Mouse (Mus musculus): ENCODE data around the gene Map4k2. TPM values are rescaled to one million over a fixed set of nuclear protein-coding genes. Genes with fewer than 3 reads are reported as not detected.

Map4k2 gene
- polyA plus RNA-seq, 1 experiment from 2014 or later: 14.3 TPM

- Histone ChIP-seq H3K4me3 (replicated peaks; ENCODE audit: low read depth, low read length) (no peak overlapping the region), H3K4me2 (ENCODE audit: low read length) (no peak overlapping the region), H3K9me3 (ENCODE audit: control insufficient read depth, low read length) (no peaks in the 10 kb centered on the region), H3K27me3 (ENCODE audit: control insufficient read depth, insufficient read depth, low read length) (no peaks in the 10 kb centered on the region), H3K27ac (replicated peaks; ENCODE audit: low read depth, low read length) (no peak overlapping the region), H3K36me3 (ENCODE audit: control insufficient read depth, insufficient read depth, low read length) (peaks cover 35% of the 10 kb centered on the region), H3K4me1 (ENCODE audit: control insufficient read depth, insufficient read depth, low read length) (no peaks in the 10 kb centered on the region), H3K9ac (replicated peaks; ENCODE audit: low read length) (no peak overlapping the region)
- ATAC-seq (ENCODE audit: low FRiP score, low TSS enrichment) (no peak), DNase-seq (no peak)
- WGBS: 90% methylated on average over 5 of the region's 5 CpGs
Measured at GRCm38 (mm10) chr19:6302114-6302513, 38.8 kb upstream of the Map4k2 start.

- no peak for ATAC-seq (ENCODE audit: low FRiP score, low TSS enrichment)
- Histone ChIP-seq H3K9ac (replicated peaks; ENCODE audit: low read length) (no peak overlapping the region), H3K27ac (replicated peaks; ENCODE audit: low read depth, low read length) (no peak overlapping the region), H3K27me3 (ENCODE audit: control insufficient read depth, insufficient read depth, low read length) (no peaks in the 10 kb centered on the region), H3K4me2 (ENCODE audit: low read length) (no peak overlapping the region), H3K36me3 (ENCODE audit: control insufficient read depth, insufficient read depth, low read length) (peaks cover 31% of the 10 kb centered on the region), H3K4me1 (ENCODE audit: control insufficient read depth, insufficient read depth, low read length) (no peaks in the 10 kb centered on the region), H3K9me3 (ENCODE audit: control insufficient read depth, low read length) (no peaks in the 10 kb centered on the region), H3K4me3 (replicated peaks; ENCODE audit: low read depth, low read length) (no peak overlapping the region)
- WGBS: 53% methylated on average over 4 of the region's 4 CpGs
- no peak for DNase-seq
Measured at GRCm38 (mm10) chr19:6302522-6302921, 38.4 kb upstream of the Map4k2 start.

DNA sequence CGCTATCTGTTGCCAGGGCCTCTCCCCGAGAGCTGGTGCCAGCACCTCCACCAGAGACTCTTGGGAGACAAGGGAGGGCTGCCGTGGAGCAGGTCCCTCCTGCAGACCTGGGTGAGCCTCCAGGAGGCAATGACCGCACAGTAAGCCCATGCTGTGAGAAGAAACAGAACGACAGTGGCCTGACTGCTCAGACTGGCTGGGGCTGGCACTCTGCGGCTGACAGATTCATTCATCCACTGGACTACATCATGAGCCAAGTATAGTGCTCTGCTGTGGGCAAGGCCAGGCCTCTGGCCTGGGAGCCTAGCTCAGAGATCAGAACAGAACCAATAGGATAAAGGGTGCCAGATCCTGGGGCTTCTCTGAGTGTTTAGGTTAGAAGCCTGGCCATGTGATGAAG is 37.1 kb upstream of the Map4k2 start:
- Histone ChIP-seq H3K27me3 (ENCODE audit: control insufficient read depth, insufficient read depth, low read length) (no peaks in the 10 kb centered on the region), H3K4me2 (ENCODE audit: low read length) (no peak overlapping the region), H3K36me3 (ENCODE audit: control insufficient read depth, insufficient read depth, low read length) (peaks cover 18% of the 10 kb centered on the region), H3K27ac (replicated peaks; ENCODE audit: low read depth, low read length) (no peak overlapping the region), H3K9ac (replicated peaks; ENCODE audit: low read length) (no peak overlapping the region), H3K4me1 (ENCODE audit: control insufficient read depth, insufficient read depth, low read length) (no peaks in the 10 kb centered on the region), H3K4me3 (replicated peaks; ENCODE audit: low read depth, low read length) (no peak overlapping the region), H3K9me3 (ENCODE audit: control insufficient read depth, low read length) (no peaks in the 10 kb centered on the region)
- DNase-seq (no peak), ATAC-seq (ENCODE audit: low FRiP score, low TSS enrichment) (no peak)
- WGBS: 82% methylated on average over 6 of the region's 6 CpGs

DNA sequence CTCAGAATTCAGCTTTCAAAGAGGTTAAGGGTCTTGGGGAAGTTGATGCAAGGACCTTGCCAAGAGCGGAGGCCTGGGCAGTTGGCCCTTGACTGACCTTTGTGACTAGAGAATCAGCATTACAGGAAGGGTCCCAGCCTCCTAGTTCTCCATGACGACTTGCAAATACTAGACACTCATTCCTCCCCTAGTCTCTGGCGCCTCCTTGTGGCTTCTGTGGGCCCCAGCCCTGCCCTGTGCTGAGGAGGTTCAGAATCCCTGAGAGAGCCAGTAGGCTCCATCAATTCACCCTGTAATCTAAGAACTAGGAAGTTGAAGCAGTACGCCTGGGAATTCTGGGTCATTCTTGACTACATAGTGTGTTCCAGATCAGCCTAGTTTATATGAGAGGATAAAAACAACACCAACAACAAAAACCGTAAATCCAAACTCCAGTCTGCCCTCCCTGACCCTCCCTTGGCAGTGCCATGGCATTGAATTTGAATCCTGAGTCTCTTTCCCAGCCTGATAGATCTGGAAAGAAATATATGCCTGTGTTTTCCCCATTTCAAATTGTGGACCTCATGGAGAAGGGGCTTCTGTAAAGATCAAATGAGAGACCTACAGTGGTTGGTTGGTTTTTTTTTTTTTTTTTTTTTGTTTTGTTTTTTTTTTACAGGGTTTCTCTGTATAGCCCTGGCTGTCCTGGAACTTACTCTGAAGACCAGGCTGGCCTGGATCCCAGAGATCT is 36.0 kb upstream of the Map4k2 start:
- Histone ChIP-seq H3K36me3 (ENCODE audit: control insufficient read depth, insufficient read depth, low read length) (peaks cover 7% of the 10 kb centered on the region), H3K9ac (replicated peaks; ENCODE audit: low read length) (no peak overlapping the region), H3K4me2 (ENCODE audit: low read length) (no peak overlapping the region), H3K4me1 (ENCODE audit: control insufficient read depth, insufficient read depth, low read length) (no peaks in the 10 kb centered on the region), H3K27me3 (ENCODE audit: control insufficient read depth, insufficient read depth, low read length) (no peaks in the 10 kb centered on the region), H3K4me3 (replicated peaks; ENCODE audit: low read depth, low read length) (no peak overlapping the region), H3K9me3 (ENCODE audit: control insufficient read depth, low read length) (no peaks in the 10 kb centered on the region), H3K27ac (replicated peaks; ENCODE audit: low read depth, low read length) (no peak overlapping the region)
- 24% methylated on average over 5 of the region's 5 CpGs for WGBS
- DNase-seq (peak; percentile 85), ATAC-seq (ENCODE audit: low FRiP score, low TSS enrichment) (no peak)

GRCm38 (mm10) chr19:6305517-6306115 is 35.3 kb upstream of the Map4k2 start:
- DNase-seq: no peak
- Histone ChIP-seq H3K9me3 (ENCODE audit: control insufficient read depth, low read length) (no peaks in the 10 kb centered on the region), H3K36me3 (ENCODE audit: control insufficient read depth, insufficient read depth, low read length) (0 out of 2 replicates have a peak, but pooled peaks cover 4% of the 10 kb centered on the region), H3K4me2 (ENCODE audit: low read length) (peak overlapping the region; percentile 59), H3K9ac (replicated peaks; ENCODE audit: low read length) (no peak overlapping the region), H3K4me1 (ENCODE audit: control insufficient read depth, insufficient read depth, low read length) (no peaks in the 10 kb centered on the region), H3K27me3 (ENCODE audit: control insufficient read depth, insufficient read depth, low read length) (no peaks in the 10 kb centered on the region), H3K4me3 (replicated peaks; ENCODE audit: low read depth, low read length) (peak overlapping the region; percentile 45; the same call in 1 of the 2 replicates), H3K27ac (replicated peaks; ENCODE audit: low read depth, low read length) (no peak overlapping the region)
- no peak for ATAC-seq (ENCODE audit: low FRiP score, low TSS enrichment)
- WGBS: 56% methylated on average over 8 of the region's 8 CpGs

DNA sequence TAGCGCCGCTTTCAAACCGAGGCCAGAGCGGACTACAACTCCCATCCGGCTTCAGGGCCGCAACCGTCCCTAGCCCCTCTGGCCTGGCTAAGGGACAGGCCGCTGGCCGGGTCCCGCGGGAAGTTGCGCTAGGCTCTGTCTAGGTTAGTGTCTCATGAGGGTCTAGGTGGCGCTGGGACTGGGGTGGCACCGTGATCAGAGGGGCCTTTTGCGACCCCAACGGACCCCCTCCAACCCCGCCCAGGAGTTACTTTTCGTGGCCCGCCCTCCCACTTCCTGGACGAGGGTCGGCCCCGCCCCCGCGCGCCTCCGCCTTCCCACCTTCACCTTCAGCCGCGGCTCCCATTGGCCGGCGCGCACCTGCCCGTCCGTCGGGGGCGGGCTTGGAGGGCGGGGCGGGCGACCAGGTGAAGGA is 34.8 kb upstream of the Map4k2 start, which contains the start of gene Cdc42bpg:
Cdc42bpg (plus strand) TSS at position 320 of the 415 bp plus-strand sequence.
- Histone ChIP-seq H3K9ac (replicated peaks; ENCODE audit: low read length) (peak within 1 kb of the TSS; percentile 42; the same call in 1 of the 2 replicates), H3K27ac (replicated peaks; ENCODE audit: low read depth, low read length) (0 out of 2 replicates have a peak within 1 kb of the TSS, but pooled peaks have one; percentile 13), H3K4me3 (replicated peaks; ENCODE audit: low read depth, low read length) (peak within 1 kb of the TSS; percentile 45), H3K9me3 (ENCODE audit: control insufficient read depth, low read length) (no peaks in the 10 kb centered on the region), H3K36me3 (ENCODE audit: control insufficient read depth, insufficient read depth, low read length) (0 out of 2 replicates have a peak, but pooled peaks cover 4% of the 10 kb centered on the region), H3K4me2 (ENCODE audit: low read length) (peak within 1 kb of the TSS; percentile 59), H3K4me1 (ENCODE audit: control insufficient read depth, insufficient read depth, low read length) (no peaks in the 10 kb centered on the region), H3K27me3 (ENCODE audit: control insufficient read depth, insufficient read depth, low read length) (no peaks in the 10 kb centered on the region)
- DNase-seq (peak; percentile 82), ATAC-seq (ENCODE audit: low FRiP score, low TSS enrichment) (peak; percentile 69; the same call in 1 of the 2 replicates)
- under 1% methylated on average over 37 of the region's 38 CpGs for WGBS

- no peaks in the 10 kb centered on the region for H3K4me1 ChIP-seq (ENCODE audit: control insufficient read depth, insufficient read depth, low read length)
- no peaks in the 10 kb centered on the region for H3K27me3 ChIP-seq (ENCODE audit: control insufficient read depth, insufficient read depth, low read length)
- ATAC-seq (ENCODE audit: low FRiP score, low TSS enrichment): peak; percentile 67
- peak; percentile 82 for DNase-seq
- H3K4me2 ChIP-seq (ENCODE audit: low read length): peak overlapping the region; percentile 59
- 0 out of 2 replicates have a peak, but pooled peaks cover 4% of the 10 kb centered on the region for H3K36me3 ChIP-seq (ENCODE audit: control insufficient read depth, insufficient read depth, low read length)
- peak overlapping the region; percentile 42; the same call in 1 of the 2 replicates for H3K9ac ChIP-seq (replicated peaks; ENCODE audit: low read length)
- WGBS: under 1% methylated on average over 34 of the region's 34 CpGs
- 0 out of 2 replicates have a peak overlapping the region, but pooled peaks have one; percentile 13 for H3K27ac ChIP-seq (replicated peaks; ENCODE audit: low read depth, low read length)
- H3K4me3 ChIP-seq (replicated peaks; ENCODE audit: low read depth, low read length): peak overlapping the region; percentile 45
- H3K9me3 ChIP-seq (ENCODE audit: control insufficient read depth, low read length): no peaks in the 10 kb centered on the region
Measured at GRCm38 (mm10) chr19:6306586-6306985, 34.3 kb upstream of the Map4k2 start.

DNA sequence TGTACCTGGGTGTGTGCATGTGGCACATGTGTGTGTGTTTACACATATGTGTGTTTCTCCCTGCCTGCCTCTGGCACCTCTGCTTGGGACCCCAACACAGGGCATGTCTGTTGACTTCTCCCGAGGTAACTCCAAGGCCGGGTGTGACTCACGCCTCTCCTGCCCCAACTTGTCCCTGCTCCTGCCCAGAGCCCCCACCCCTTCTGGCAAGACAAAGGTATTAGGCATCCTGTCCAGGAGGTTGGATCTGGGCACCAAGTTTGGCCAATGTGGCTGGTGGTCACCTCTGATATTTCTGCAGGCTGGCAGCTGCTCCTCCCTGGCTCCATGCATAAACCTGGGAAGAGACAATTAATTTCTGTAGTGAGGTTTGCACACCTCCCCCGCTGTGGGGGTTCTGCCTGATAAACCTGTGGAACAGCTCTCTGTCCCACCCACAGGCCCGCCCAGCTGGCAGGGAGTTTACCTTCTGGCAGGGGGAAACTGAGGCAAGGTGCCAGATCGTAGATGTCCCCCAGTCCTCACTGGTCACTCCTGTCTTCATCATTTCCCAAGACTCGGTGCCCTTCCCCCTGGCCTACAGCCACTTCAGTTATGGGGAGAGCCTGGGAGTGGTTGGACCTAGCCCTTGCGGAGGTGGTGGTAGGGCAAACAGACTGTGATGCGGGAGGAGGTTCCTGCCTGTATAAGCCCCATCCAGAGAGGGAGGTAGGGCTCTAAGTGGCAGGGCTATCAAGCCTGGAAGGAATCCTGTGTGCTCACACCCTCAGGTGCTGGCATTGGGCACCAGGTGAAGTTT is 33.0 kb upstream of the Map4k2 start:
- no peak for DNase-seq
- 90% methylated on average over 9 of the region's 9 CpGs for WGBS
- H3K36me3 ChIP-seq (ENCODE audit: control insufficient read depth, insufficient read depth, low read length): 0 out of 2 replicates have a peak, but pooled peaks cover 4% of the 10 kb centered on the region
- ATAC-seq (ENCODE audit: low FRiP score, low TSS enrichment): no peak
- H3K4me1 ChIP-seq (ENCODE audit: control insufficient read depth, insufficient read depth, low read length): no peaks in the 10 kb centered on the region
- H3K4me2 ChIP-seq (ENCODE audit: low read length): no peak overlapping the region
- no peak overlapping the region for H3K9ac ChIP-seq (replicated peaks; ENCODE audit: low read length)
- no peak overlapping the region for H3K4me3 ChIP-seq (replicated peaks; ENCODE audit: low read depth, low read length)
- no peaks in the 10 kb centered on the region for H3K27me3 ChIP-seq (ENCODE audit: control insufficient read depth, insufficient read depth, low read length)
- no peaks in the 10 kb centered on the region for H3K9me3 ChIP-seq (ENCODE audit: control insufficient read depth, low read length)
- no peak overlapping the region for H3K27ac ChIP-seq (replicated peaks; ENCODE audit: low read depth, low read length)
